Mouse (Mus musculus) embryonic stem cell, embryonic (primary cell): ENCODE measurements around the gene Psma4.

Experiments used
- CTCF ChIA-PET, 4 experiments: fragments of 300-600 bp in 2 of 4; fragments of 350-600 bp in 2 of 4; sonication (Branson Sonifier 250); formaldehyde crosslinking; loops; one replicate each; lab custom pipeline; 2022; ENCODE audit warnings: inconsistent platforms in 2 of 4; lab: Charles Lee
- POLR2A ChIA-PET, 4 experiments: fragments of 300-600 bp in 2 of 4; fragments of 350-600 bp in 2 of 4; sonication (Branson Sonifier 250); formaldehyde crosslinking; loops; one replicate each; lab custom pipeline; 2022; ENCODE audit warnings: antibody characterized with exemption in 4 of 4, inconsistent platforms in 1 of 4; lab: Charles Lee

Psma4 gene

GRCm38 (mm10) chr9:54950575-54951321 is at the start of gene Psma4, which contains the start of gene AY074887:
Gene Psma4 (plus strand): TSS chr9:54950790.
Gene AY074887 (minus strand): TSS chr9:54950998.
- ChIA-PET CTCF (interaction anchor here in 2 of 4 experiments (0.6 to 1.0 kb wide), 3 partner anchors 31 to 274 kb away, joined by 3 to 10 read pairs (median 7); no protein-coding TSS in a partner anchor), POLR2A (interaction anchor here in 3 of 4 experiments (0.6 to 1.9 kb wide), 38 partner anchors 9 to 1986 kb away, joined by 3 to 11 read pairs (median 4); partner anchors contain the start of genes Chrna5 (in 1 of the 3), Hykk (in 1 of the 3), Ube2q2 (in 1 of the 3) and Wdr61 (in 1 of the 3))

DNA sequence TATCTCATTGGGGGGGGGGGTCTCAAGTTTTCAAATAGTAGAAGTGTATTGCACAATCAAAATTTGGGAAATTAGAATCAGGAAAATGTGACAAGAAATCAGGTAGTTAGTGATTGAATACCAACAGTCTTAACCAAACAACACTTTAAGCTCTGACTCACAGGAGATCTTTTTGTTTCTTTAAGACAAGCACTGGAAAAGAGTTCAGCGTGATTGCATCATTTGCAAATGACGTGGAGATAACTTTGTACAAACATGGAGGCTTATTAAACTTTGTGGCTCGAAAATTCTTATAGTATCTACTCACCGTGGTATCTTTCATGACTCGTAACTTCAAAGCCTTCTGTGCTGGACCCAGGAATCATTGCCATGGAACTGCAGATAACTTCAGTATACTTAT is 41.1 kb upstream of the Psma4 start:
- POLR2A ChIA-PET, result interaction anchor here in 2 of 4 experiments (0.5 to 1.8 kb wide), 5 partner anchors 9 to 70 kb away, joined by 3 to 5 read pairs (median 4); no protein-coding TSS in a partner anchor

DNA sequence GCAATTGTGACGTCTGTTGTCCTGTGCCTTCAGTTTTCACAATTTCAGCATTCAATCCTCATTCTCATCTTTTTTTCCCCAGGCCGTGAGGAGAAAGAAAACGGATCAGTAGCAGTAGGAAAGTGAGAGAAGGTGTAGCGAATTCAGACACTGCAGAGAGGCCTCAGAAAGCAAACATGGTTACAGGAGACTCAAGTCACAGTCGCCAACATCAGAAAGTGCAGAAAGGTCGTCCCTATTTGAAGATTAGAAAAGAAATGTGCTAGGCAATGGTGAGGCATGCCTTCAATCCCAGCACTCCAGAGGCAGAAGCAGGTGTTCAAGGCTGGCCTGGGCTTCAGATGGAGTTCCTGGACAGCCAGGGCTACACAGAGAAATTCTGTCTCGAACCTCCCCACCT is 35.0 kb upstream of the Psma4 start:
- POLR2A ChIA-PET, result interaction anchor here in 1 of 4 experiments (1.9 kb wide), 1 partner anchor 181 kb away, joined by 8 read pairs; the partner anchor contains the start of gene Wdr61
- CTCF ChIA-PET, result no interaction called here

More for the DNA sequence above, 41.1 kb upstream of the Psma4 start:
- CTCF ChIA-PET, result interaction anchor here in 1 of 4 experiments (0.7 kb wide), 1 partner anchor 76 kb away, joined by 16 read pairs; no protein-coding TSS in a partner anchor

- ChIA-PET CTCF (interaction anchor here in 1 of 4 experiments (1.5 kb wide), 1 partner anchor 466 kb away, joined by 4 read pairs; no protein-coding TSS in a partner anchor), POLR2A (interaction anchor here in 3 of 4 experiments (0.6 to 2.7 kb wide), 17 partner anchors 22 to 299 kb away, joined by 3 to 8 read pairs (median 4); partner anchors contain the start of genes Ireb2 (in 2 of the 3), Wdr61 (in 2 of the 3), AY074887 (in 1 of the 3) and Chrna5 (in 1 of the 3))
Observed at GRCm38 (mm10) chr9:54916401-54916800, 34.2 kb upstream of the Psma4 start.

GRCm38 (mm10) chr9:54917010-54917677 is 33.4 kb upstream of the Psma4 start, which contains the start of gene Hykk:
Gene Hykk (plus strand): TSS chr9:54917283.
- CTCF ChIA-PET, result interaction anchor here in 1 of 4 experiments (0.6 to 1.5 kb wide), 3 partner anchors 177 to 465 kb away, joined by 3 to 4 read pairs (median 4); no protein-coding TSS in a partner anchor
- POLR2A ChIA-PET, result interaction anchor here in 3 of 4 experiments (0.6 to 2.7 kb wide), 26 partner anchors 23 to 415 kb away, joined by 3 to 8 read pairs (median 4); partner anchors contain the start of genes Fbxo22 (in 2 of the 3), Ireb2 (in 2 of the 3), Wdr61 (in 2 of the 3) and AY074887 (in 1 of the 3)

- CTCF ChIA-PET, result interaction anchor here in 1 of 4 experiments (0.6 kb wide), 1 partner anchor 79 kb away, joined by 3 read pairs; no protein-coding TSS in a partner anchor
- POLR2A ChIA-PET, result interaction anchor here in 3 of 4 experiments (0.7 to 2.7 kb wide), 16 partner anchors 9 to 298 kb away, joined by 3 to 7 read pairs (median 4); partner anchors contain the start of genes Ireb2 (in 2 of the 3), AY074887 (in 1 of the 3), Chrna5 (in 1 of the 3) and Fbxo22 (in 1 of the 3)
Observed at GRCm38 (mm10) chr9:54918191-54918590, 32.4 kb upstream of the Psma4 start.

- ChIA-PET CTCF (no interaction called here), POLR2A (interaction anchor here in 3 of 4 experiments (0.7 to 2.7 kb wide), 9 partner anchors 10 to 290 kb away, joined by 3 to 7 read pairs (median 3); partner anchors contain the start of genes Fbxo22 (in 1 of the 3) and Wdr61 (in 1 of the 3))
Observed at GRCm38 (mm10) chr9:54918781-54919180, 31.8 kb upstream of the Psma4 start.

- POLR2A ChIA-PET, result interaction anchor here in 3 of 4 experiments (0.5 to 1.2 kb wide), 4 partner anchors 17 to 71 kb away, joined by 3 to 4 read pairs (median 4); partner anchors contain the start of gene Chrna5 (in 1 of the 3)
- CTCF ChIA-PET, result interaction anchor here in 1 of 4 experiments (0.5 kb wide), 1 partner anchor 63 kb away, joined by 3 read pairs; no protein-coding TSS in a partner anchor
Observed at GRCm38 (mm10) chr9:54919946-54920345, 30.6 kb upstream of the Psma4 start.

DNA sequence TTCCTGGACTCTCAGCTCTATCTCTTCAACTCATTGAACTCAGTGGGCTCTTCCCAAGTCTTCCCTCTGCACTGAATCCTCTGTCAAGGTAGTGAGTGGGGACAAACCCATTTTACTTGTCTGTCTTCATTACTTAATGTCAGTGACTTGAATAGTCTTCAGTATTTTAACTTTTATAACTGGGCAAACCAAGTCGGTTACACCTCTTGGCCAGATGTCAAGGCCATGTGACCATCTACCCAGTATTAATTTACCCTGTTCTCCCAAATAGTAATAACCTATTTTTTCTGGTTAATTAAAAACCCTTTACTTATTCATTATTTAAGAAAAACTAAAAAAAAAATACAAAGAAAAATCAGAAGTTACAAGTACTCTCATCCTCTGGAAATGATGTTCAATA is 19.8 kb upstream of the Psma4 start:
- ChIA-PET CTCF (interaction anchor here in 1 of 4 experiments (0.8 kb wide), 1 partner anchor 254 kb away, joined by 3 read pairs; no protein-coding TSS in a partner anchor), POLR2A (interaction anchor here in 1 of 4 experiments (1.2 kb wide), 1 partner anchor 12 kb away, joined by 4 read pairs; no protein-coding TSS in a partner anchor)

GRCm38 (mm10) chr9:54931765-54932164 is 18.8 kb upstream of the Psma4 start:
- ChIA-PET CTCF (interaction anchor here in 1 of 4 experiments (0.7 kb wide), 1 partner anchor 47 kb away, joined by 3 read pairs; no protein-coding TSS in a partner anchor), POLR2A (interaction anchor here in 1 of 4 experiments (0.7 kb wide), 1 partner anchor 19 kb away, joined by 4 read pairs; the partner anchor contains the start of genes AY074887 and Psma4)

GRCm38 (mm10) chr9:54932379-54932778 is 18.2 kb upstream of the Psma4 start:
- CTCF ChIA-PET, result interaction anchor here in 1 of 4 experiments (0.7 kb wide), 1 partner anchor 47 kb away, joined by 3 read pairs; no protein-coding TSS in a partner anchor
- POLR2A ChIA-PET, result interaction anchor here in 1 of 4 experiments (0.6 to 0.7 kb wide), 2 partner anchors 12 to 18 kb away, joined by 3 to 4 read pairs; partner anchors contain the start of genes AY074887 and Psma4

DNA sequence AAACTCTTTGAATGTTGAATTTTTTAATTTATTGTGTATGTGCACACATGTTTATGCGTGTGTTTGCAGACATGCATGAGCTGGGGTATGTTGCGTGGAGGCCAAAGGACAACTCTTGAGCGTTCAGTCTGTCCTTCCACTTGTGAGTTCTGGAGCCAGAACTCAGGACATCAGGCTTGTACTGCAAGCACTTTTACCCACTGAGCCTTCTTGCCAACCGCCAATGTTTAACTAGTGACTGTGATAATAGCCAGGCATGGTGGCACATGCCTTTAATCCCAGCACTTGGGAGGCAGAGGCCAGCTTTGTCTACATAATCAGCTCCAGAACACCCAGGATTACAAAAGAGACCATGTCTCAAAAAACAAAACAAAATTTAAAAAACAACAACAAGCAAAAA is 8.5 kb upstream of the Psma4 start:
- ChIA-PET POLR2A (interaction anchor here in 3 of 4 experiments (0.6 to 1.2 kb wide), 4 partner anchors 9 to 731 kb away, joined by 3 read pairs; partner anchors contain the start of genes AY074887 (in 1 of the 3) and Psma4 (in 1 of the 3)), CTCF (interaction anchor here in 2 of 4 experiments (0.7 to 1.1 kb wide), 2 partner anchors 34 to 168 kb away, joined by 3 to 4 read pairs; no protein-coding TSS in a partner anchor)

- CTCF ChIA-PET, result interaction anchor here in 1 of 4 experiments (0.6 kb wide), 1 partner anchor 102 kb away, joined by 3 read pairs; no protein-coding TSS in a partner anchor
Observed at GRCm38 (mm10) chr9:54944467-54944866, 6.1 kb upstream of the Psma4 start.

DNA sequence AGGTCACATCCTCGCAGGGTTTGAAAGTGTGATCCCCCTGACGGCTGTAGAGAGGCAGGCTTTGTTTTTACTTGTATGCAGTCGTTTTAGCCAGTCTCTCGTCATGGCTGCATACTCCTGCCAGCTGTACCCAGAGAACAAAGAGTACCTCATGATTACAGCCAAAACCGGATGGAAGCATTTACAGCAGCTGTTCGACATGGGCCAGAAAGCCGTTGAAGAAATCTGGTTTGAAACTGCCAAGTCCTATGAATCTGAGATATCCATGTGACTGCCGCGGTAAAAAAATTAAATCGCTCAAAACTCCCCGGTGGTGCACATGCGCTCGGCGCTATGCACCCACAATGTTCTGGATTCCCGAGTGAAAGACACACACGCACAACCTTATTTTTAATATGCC is 4.3 kb upstream of the Psma4 start:
- POLR2A ChIA-PET, result interaction anchor here in 2 of 4 experiments (0.6 to 2.2 kb wide), 6 partner anchors 10 to 212 kb away, joined by 3 to 5 read pairs (median 4); partner anchors contain the start of genes Chrna5 (in 1 of the 2) and Wdr61 (in 1 of the 2)
- CTCF ChIA-PET, result no interaction called here

More at GRCm38 (mm10) chr9:54944467-54944866, 6.1 kb upstream of the Psma4 start:
- POLR2A ChIA-PET, result interaction anchor here in 2 of 4 experiments (0.6 to 0.7 kb wide), 3 partner anchors 12 to 209 kb away, joined by 3 to 5 read pairs (median 4); no protein-coding TSS in a partner anchor

- POLR2A ChIA-PET, result interaction anchor here (0.6 to 2.2 kb wide), 14 partner anchors 10 to 350 kb away, joined by 3 to 11 read pairs (median 4); partner anchors contain the start of gene Hykk (in 1 of the 4)
Observed at GRCm38 (mm10) chr9:54949465-54949864, 1.1 kb upstream of the Psma4 start.

GRCm38 (mm10) chr9:54950162-54950561 is 428 bp upstream of the Psma4 start:
- ChIA-PET CTCF (interaction anchor here in 2 of 4 experiments (0.6 to 0.7 kb wide), 4 partner anchors 84 to 275 kb away, joined by 3 to 5 read pairs (median 4); no protein-coding TSS in a partner anchor), POLR2A (interaction anchor here (0.6 to 2.2 kb wide), 25 partner anchors 9 to 349 kb away, joined by 3 to 11 read pairs (median 4); partner anchors contain the start of genes Hykk (in 1 of the 4), Ube2q2 (in 1 of the 4) and Wdr61 (in 1 of the 4))

More at GRCm38 (mm10) chr9:54949465-54949864, 1.1 kb upstream of the Psma4 start:
- CTCF ChIA-PET, result interaction anchor here in 2 of 4 experiments (0.6 to 0.7 kb wide), 4 partner anchors 85 to 276 kb away, joined by 3 to 5 read pairs (median 4); no protein-coding TSS in a partner anchor
